Mouse (Mus musculus) forebrain, embryonic 13.5 days (tissue): ENCODE results near the gene Polr2b. TPM values are rescaled to one million over a fixed set of nuclear protein-coding genes. Genes with fewer than 3 reads are reported as not detected.

Experiments used
- ATAC-seq: fragments of 200-750 bp; cut with Nextera tagmentation; 2 replicates; pipeline ENCODE4 v1.8.0; 2017
- H3K27ac ChIP-seq: fragments of 300-500 bp; sonication (generic); 2 replicates; pipeline ENCODE4 v1.5.1; 2015; ENCODE audit warnings: inconsistent platforms, mild to moderate bottlenecking, moderate library complexity
- H3K27me3 ChIP-seq: fragments of 300-500 bp; sonication (generic); 2 replicates; pipeline ENCODE4 v1.6.1; 2015; ENCODE audit warnings: mild to moderate bottlenecking, inconsistent platforms
- H3K36me3 ChIP-seq: fragments of 300-500 bp; sonication (generic); 2 replicates; pipeline ENCODE4 v1.6.1; 2015; ENCODE audit warnings: mild to moderate bottlenecking, inconsistent platforms; ENCODE audit not compliant: poor library complexity, severe bottlenecking
- H3K4me1 ChIP-seq: fragments of 300-500 bp; sonication (generic); 2 replicates; pipeline ENCODE4 v1.6.1; 2015; ENCODE audit warnings: inconsistent platforms
- H3K4me2 ChIP-seq: fragments of 300-500 bp; sonication (generic); 2 replicates; pipeline ENCODE4 v1.6.1; 2015; ENCODE audit warnings: inconsistent platforms, mild to moderate bottlenecking, moderate library complexity
- H3K4me3 ChIP-seq: fragments of 300-500 bp; sonication (generic); 2 replicates; pipeline ENCODE4 v1.5.1; 2015; ENCODE audit warnings: mild to moderate bottlenecking, inconsistent platforms
- H3K9ac ChIP-seq: fragments of 300-500 bp; sonication (generic); 2 replicates; pipeline ENCODE4 v1.6.1; 2015; ENCODE audit warnings: mild to moderate bottlenecking, inconsistent platforms
- H3K9me3 ChIP-seq: fragments of 300-500 bp; sonication (generic); replicated peaks from 2 replicates; pipeline ENCODE4 v1.6.1; 2016; ENCODE audit warnings: inconsistent platforms
- WGBS: fragments of 180-500 bp; shearing (Covaris S2); methylation state at CpG from one replicate; pipeline ENCODE4 v1.1.7; 2015; 5-methylcytosine and 5-hydroxymethylcytosine counted together
- polyA plus RNA-seq: library from polyadenylated mRNA; unstranded; fragments of >200 nt; fragmentation: Nextera tagmentation; extraction: Ambion mirVana; gene quantifications from 2 replicates; pipeline ENCODE4 v1.2.1, GENCODE M21; 2015

The Polr2b gene
- polyA plus RNA-seq, 1 experiment from 2014 or later: 82.5 TPM

GRCm38 (mm10) chr5:77275950-77276349 lies 34.0 kb upstream of the Polr2b start:
- Histone ChIP-seq H3K27me3 (no peaks in the 10 kb centered on the region), H3K4me3 (no peak overlapping the region), H3K36me3 (peaks cover 69% of the 10 kb centered on the region), H3K27ac (no peak overlapping the region), H3K9ac (no peak overlapping the region), H3K4me2 (no peak overlapping the region), H3K4me1 (no peaks in the 10 kb centered on the region), H3K9me3 (no peaks in the 10 kb centered on the region)
- no peak for ATAC-seq
- WGBS: 86% methylated on average over 5 of the region's 5 CpGs

- H3K4me3 ChIP-seq: no peak overlapping the region
- ATAC-seq: no peak
- H3K4me2 ChIP-seq: no peak overlapping the region
- no peaks in the 10 kb centered on the region for H3K4me1 ChIP-seq
- H3K36me3 ChIP-seq: peaks cover 75% of the 10 kb centered on the region
- no peak overlapping the region for H3K9ac ChIP-seq
- no peaks in the 10 kb centered on the region for H3K27me3 ChIP-seq
- 94% methylated on average over 6 of the region's 6 CpGs for WGBS
- H3K9me3 ChIP-seq: no peaks in the 10 kb centered on the region
- H3K27ac ChIP-seq: no peak overlapping the region
Measured at GRCm38 (mm10) chr5:77277204-77277603, 32.7 kb upstream of the Polr2b start.

DNA sequence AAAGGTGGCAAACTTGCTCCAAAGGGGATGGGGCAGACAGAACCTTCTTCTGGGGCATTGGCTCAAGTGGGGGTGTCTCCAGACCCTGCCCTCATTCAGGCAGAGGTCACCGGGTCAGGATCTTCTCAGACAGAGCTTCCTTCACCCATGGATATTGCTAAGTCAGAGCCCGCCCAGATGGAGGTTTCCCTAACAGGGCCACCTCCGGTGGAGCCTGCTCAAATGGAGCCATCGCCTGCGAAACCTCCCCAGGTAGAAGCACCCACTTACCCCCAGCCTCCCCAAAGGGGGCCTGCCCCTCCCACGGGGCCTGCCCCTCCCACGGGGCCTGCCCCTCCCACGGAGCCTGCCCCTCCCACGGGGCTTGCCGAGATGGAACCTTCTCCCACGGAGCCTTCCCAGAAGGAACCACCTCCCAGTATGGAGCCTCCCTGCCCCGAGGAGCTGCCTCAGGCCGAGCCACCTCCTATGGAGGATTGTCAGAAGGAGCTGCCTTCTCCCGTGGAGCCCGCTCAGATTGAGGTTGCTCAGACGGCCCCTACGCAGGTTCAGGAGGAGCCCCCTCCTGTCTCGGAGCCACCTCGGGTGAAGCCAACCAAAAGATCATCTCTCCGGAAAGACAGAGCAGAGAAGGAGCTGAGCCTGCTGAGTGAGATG lies 28.3 kb upstream of the Polr2b start:
- Histone ChIP-seq H3K4me2 (no peak overlapping the region), H3K9me3 (no peaks in the 10 kb centered on the region), H3K27ac (no peak overlapping the region), H3K27me3 (no peaks in the 10 kb centered on the region), H3K4me1 (no peaks in the 10 kb centered on the region), H3K4me3 (no peak overlapping the region), H3K36me3 (peaks cover 59% of the 10 kb centered on the region), H3K9ac (no peak overlapping the region)
- no peak for ATAC-seq
- WGBS: 90% methylated on average over 20 of the region's 20 CpGs

DNA sequence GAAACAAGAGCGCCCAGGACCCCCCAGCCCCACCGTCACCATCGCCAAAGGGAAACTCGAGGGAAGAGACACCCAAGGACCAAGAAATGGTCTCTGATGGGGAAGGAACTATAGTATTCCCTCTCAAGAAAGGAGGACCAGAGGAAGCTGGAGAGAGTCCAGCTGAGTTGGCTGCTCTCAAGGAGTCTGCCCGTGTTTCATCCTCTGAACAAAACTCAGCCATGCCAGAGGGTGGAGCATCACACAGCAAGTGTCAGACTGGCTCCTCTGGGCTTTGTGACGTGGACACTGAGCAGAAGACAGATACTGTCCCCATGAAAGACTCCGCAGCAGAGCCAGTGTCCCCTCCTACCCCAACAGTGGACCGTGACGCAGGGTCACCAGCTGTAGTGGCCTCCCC lies 27.7 kb upstream of the Polr2b start:
- no peak overlapping the region for H3K9ac ChIP-seq
- 87% methylated on average over 9 of the region's 9 CpGs for WGBS
- H3K4me1 ChIP-seq: no peaks in the 10 kb centered on the region
- no peak overlapping the region for H3K27ac ChIP-seq
- H3K27me3 ChIP-seq: no peaks in the 10 kb centered on the region
- H3K4me2 ChIP-seq: no peak overlapping the region
- peaks cover 60% of the 10 kb centered on the region for H3K36me3 ChIP-seq
- ATAC-seq: no peak
- H3K9me3 ChIP-seq: no peaks in the 10 kb centered on the region
- no peak overlapping the region for H3K4me3 ChIP-seq

DNA sequence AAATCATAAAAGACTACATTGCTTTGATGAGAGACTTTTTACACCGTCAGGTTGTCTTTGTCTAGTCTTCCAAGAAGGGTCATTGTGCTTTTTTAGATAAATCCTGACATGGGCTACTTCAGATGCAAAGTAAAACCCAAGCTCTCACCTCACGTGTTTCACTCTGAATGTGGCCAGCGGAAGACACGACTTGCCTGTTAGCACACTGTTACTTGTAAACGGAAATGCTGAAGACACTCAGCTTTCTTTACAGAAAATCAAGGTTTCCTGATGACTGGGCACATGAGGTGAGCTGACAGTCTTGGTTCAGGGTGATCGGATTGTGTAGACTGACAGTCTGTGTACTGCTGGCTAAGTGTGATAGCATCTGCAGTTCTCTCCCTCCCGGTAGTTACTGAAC lies 24.3 kb upstream of the Polr2b start:
- Histone ChIP-seq H3K27ac (no peak overlapping the region), H3K36me3 (peaks cover 77% of the 10 kb centered on the region), H3K4me3 (no peak overlapping the region), H3K4me1 (no peaks in the 10 kb centered on the region), H3K9me3 (no peaks in the 10 kb centered on the region), H3K9ac (no peak overlapping the region), H3K27me3 (no peaks in the 10 kb centered on the region), H3K4me2 (no peak overlapping the region)
- WGBS: 80% methylated on average over 7 of the region's 7 CpGs
- no peak for ATAC-seq

GRCm38 (mm10) chr5:77286904-77287303 lies 23.0 kb upstream of the Polr2b start:
- Histone ChIP-seq H3K27me3 (no peaks in the 10 kb centered on the region), H3K4me3 (no peak overlapping the region), H3K36me3 (peaks cover 75% of the 10 kb centered on the region), H3K4me1 (no peaks in the 10 kb centered on the region), H3K9me3 (no peaks in the 10 kb centered on the region), H3K9ac (no peak overlapping the region), H3K4me2 (no peak overlapping the region), H3K27ac (no peak overlapping the region)
- ATAC-seq: no peak
- whole genome bisulfite sequencing: 71% methylated on average over 5 of the region's 5 CpGs

DNA sequence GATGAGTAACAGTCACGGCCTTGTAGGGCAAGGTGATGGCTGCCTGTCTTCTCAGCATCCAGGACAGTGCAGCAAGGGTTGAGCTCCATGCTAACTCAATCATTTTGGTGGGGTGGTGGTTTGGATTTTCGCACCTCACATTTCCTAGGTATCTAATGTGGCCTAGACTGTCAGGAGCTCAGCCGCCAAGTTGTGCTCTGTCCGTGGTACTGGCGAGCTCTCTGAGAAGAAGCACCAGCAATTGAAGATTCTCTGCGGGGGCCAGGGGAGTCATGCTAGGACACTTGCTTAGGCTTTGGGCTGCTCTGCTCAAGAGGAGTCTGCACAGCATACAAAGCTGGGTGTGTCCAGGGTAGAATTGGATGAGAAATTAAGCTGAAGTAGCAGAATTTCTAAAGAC lies 22.0 kb upstream of the Polr2b start:
- H3K4me2 ChIP-seq: no peak overlapping the region
- H3K4me3 ChIP-seq: no peak overlapping the region
- 81% methylated on average over 6 of the region's 6 CpGs for WGBS
- H3K9me3 ChIP-seq: no peaks in the 10 kb centered on the region
- ATAC-seq: no peak
- no peaks in the 10 kb centered on the region for H3K27me3 ChIP-seq
- no peaks in the 10 kb centered on the region for H3K4me1 ChIP-seq
- no peak overlapping the region for H3K27ac ChIP-seq
- H3K36me3 ChIP-seq: peaks cover 75% of the 10 kb centered on the region
- H3K9ac ChIP-seq: no peak overlapping the region

- no peak for ATAC-seq
- 92% methylated on average over 8 of the region's 8 CpGs for WGBS
- H3K4me1 ChIP-seq: no peaks in the 10 kb centered on the region
- no peak overlapping the region for H3K4me3 ChIP-seq
- H3K9ac ChIP-seq: no peak overlapping the region
- H3K36me3 ChIP-seq: peaks cover 80% of the 10 kb centered on the region
- no peak overlapping the region for H3K27ac ChIP-seq
- H3K9me3 ChIP-seq: no peaks in the 10 kb centered on the region
- H3K27me3 ChIP-seq: no peaks in the 10 kb centered on the region
- H3K4me2 ChIP-seq: no peak overlapping the region
Measured at GRCm38 (mm10) chr5:77289686-77290085, 20.3 kb upstream of the Polr2b start.

- WGBS: 91% methylated on average over 2 of the region's 2 CpGs
- ATAC-seq: no peak
- Histone ChIP-seq H3K4me3 (no peak overlapping the region), H3K9me3 (no peaks in the 10 kb centered on the region), H3K4me1 (no peaks in the 10 kb centered on the region), H3K4me2 (no peak overlapping the region), H3K36me3 (peaks cover 88% of the 10 kb centered on the region), H3K9ac (no peak overlapping the region), H3K27ac (no peak overlapping the region), H3K27me3 (no peaks in the 10 kb centered on the region)
Measured at GRCm38 (mm10) chr5:77290606-77291005, 19.3 kb upstream of the Polr2b start.

DNA sequence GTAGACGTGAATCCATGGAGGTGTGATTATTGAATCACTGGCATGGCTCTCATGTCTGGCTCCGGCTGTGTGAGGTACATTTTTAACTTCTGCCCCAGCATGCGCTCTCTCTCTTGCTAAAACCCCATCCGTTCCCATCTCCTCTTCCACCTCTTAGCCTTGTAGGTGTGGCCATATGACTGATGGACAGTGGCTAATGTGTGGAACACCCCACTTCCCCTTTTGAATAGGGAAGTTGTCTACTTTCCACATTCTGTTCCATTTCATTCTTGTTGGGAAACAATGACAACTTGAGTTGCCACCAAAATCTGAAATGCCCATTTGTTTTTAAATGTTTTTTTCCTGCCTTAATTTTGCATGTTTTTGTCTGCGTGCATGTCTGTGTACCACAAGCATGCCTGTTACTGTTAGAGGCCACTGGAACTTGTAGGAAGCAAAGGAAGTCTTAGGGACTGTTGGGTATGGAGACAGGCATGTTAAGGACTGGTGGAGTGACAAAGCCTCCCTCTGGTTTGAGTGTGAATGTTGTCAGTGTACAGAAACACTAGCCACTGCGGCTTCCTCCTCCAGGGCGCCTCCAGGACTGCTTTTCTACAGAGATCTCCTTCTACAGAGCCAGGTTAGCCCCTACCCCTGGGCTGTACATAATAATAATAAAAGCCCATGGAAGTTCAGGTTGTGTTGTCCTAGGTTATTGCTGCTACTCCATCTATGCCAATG lies 17.0 kb upstream of the Polr2b start:
- Histone ChIP-seq H3K4me3 (no peak overlapping the region), H3K4me2 (no peak overlapping the region), H3K9ac (no peak overlapping the region), H3K9me3 (no peaks in the 10 kb centered on the region), H3K36me3 (peaks cover 93% of the 10 kb centered on the region), H3K4me1 (no peaks in the 10 kb centered on the region), H3K27ac (no peak overlapping the region), H3K27me3 (no peaks in the 10 kb centered on the region)
- no peak for ATAC-seq
- WGBS: 92% methylated on average over 7 of the region's 7 CpGs

DNA sequence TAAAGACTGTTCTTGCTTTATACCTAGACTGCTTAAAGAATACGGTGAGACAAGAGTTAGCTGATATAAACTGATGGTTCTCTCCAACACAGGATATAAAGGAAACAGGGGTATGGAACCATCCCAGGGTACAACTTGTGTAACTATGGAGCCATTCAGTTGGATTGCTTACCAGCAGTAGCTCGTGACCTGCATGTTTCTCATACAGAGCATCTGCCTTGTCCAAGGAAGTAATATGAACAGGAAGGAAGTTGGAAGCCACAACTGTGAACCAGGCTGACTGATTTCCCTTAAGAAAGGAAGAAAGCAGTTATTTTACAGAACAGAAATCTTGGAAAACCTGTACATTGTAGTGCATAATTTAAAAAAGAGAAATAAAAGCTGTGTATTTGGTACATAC lies 10.5 kb upstream of the Polr2b start:
- Histone ChIP-seq H3K9ac (no peak overlapping the region), H3K36me3 (peaks cover 74% of the 10 kb centered on the region), H3K4me1 (no peaks in the 10 kb centered on the region), H3K4me2 (no peak overlapping the region), H3K9me3 (no peaks in the 10 kb centered on the region), H3K4me3 (no peak overlapping the region), H3K27ac (no peak overlapping the region), H3K27me3 (no peaks in the 10 kb centered on the region)
- 92% methylated on average over 2 of the region's 2 CpGs for WGBS
- ATAC-seq: no peak

DNA sequence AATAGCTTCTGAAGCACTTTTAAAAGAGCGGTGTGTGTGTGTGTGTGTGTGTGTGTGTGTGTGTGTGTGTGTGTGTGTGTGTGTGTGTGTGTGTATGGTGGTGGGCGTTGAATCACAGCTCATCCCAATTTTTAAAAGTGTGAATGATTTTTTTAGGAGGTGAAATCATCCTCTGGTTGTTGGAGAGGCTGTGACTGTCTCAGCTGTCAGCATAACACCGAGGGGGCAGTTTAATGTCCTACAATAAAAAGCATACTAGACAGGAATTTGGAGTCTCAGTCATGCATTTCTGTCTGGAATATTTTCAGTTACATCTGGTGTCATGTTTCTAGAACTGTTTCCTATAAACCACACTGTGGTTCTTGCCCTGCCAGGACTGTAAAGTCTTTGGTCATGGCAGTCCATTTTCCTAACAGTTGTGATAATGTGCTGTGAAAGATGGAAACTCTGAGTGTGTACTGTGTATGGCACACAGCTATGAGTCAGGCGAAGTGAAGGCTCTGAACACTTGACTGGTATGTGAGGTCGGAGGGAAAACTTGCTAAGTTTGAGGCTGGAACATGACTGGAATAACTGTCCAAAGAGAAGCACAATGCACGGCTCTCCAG lies 8.5 kb upstream of the Polr2b start:
- Histone ChIP-seq H3K27ac (no peak overlapping the region), H3K4me3 (no peak overlapping the region), H3K9ac (no peak overlapping the region), H3K9me3 (no peaks in the 10 kb centered on the region), H3K36me3 (peaks cover 76% of the 10 kb centered on the region), H3K27me3 (no peaks in the 10 kb centered on the region), H3K4me2 (no peak overlapping the region), H3K4me1 (no peaks in the 10 kb centered on the region)
- ATAC-seq: no peak
- 93% methylated on average over 6 of the region's 6 CpGs for WGBS
